Mouse (Mus musculus): Measurements from ENCODE around the gene Fscn2. TPM values are rescaled to one million over a fixed set of nuclear protein-coding genes. Genes with fewer than 3 reads are reported as not detected.
A peak's percentile ranks its signal among the peaks of the same experiment; 100 is the strongest.

The Fscn2 gene
- polyA plus RNA-seq, 1 experiment from 2014 or later: 0.64 TPM

GRCm38 (mm10) chr11:120317456-120317855 lies 43.9 kb upstream of the Fscn2 start:
- Histone ChIP-seq H3K4me1 (replicated peaks; ENCODE audit: control insufficient read depth, insufficient read depth, low read length) (peaks cover 25% of the 10 kb centered on the region), H3K27me3 (ENCODE audit: control insufficient read depth, insufficient read depth, low read depth, low read length) (no peaks in the 10 kb centered on the region), H3K36me3 (ENCODE audit: control insufficient read depth, insufficient read depth, low read length) (no peaks in the 10 kb centered on the region), H3K27ac (ENCODE audit: low read length) (peak overlapping the region; percentile 100), H3K4me3 (ENCODE audit: low read length) (peak overlapping the region; percentile 63; the same call in 1 of the 2 replicates), H3K9me3 (ENCODE audit: control insufficient read depth, low read length) (no peaks in the 10 kb centered on the region), H3K4me2 (ENCODE audit: low read depth, low read length) (peak overlapping the region; percentile 98), H3K9ac (ENCODE audit: low read length) (peak overlapping the region; percentile 89)
- ATAC-seq (ENCODE audit: low read depth): no peak
- WGBS: 55% methylated on average over 7 of the region's 7 CpGs

DNA sequence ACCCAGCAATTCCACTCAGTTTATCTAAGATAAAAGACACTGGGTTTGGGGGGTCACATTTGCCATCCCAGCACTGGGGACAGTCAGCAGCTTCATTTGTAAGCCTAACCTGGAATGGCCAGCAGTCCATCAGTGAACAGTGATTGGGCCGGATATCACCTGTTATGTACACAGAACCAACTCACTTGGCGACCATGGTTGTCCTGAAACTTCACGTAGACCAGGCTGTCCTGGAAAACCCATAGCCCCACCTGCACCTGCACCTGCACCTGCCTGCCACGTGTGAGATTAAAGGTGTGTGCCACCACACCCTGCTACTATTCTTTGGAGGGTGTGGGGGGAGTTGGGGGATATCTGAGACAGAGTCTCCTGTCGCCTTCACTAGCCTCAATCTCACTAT lies 42.0 kb upstream of the Fscn2 start:
- Histone ChIP-seq H3K9me3 (ENCODE audit: control insufficient read depth, low read length) (no peaks in the 10 kb centered on the region), H3K4me2 (ENCODE audit: low read depth, low read length) (no peak overlapping the region)

DNA sequence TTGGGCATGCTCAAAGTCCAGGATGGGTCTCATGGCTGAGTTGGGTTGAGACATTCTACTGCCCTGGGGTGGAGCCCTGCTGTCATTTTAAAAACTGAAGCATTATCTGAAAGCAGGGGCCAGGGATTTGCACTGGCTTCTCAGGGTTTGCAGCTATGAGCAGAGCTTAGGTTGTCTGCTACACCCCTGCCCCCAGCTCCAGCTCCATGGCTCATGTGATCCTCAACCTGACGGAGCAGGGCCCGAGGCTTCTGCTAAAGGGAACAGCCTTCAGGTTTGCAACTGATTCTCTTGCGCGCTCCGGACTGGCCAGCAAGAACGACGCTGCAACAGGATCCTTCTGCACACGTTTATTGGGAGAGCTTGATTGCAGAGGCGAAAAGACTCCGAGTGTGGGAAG lies 41.2 kb upstream of the Fscn2 start:
- no peak overlapping the region for H3K4me3 ChIP-seq (ENCODE audit: low read length)
- H3K9me3 ChIP-seq (ENCODE audit: control insufficient read depth, low read length): no peaks in the 10 kb centered on the region
- 93% methylated on average over 10 of the region's 10 CpGs for WGBS
- no peak overlapping the region for H3K4me2 ChIP-seq (ENCODE audit: low read depth, low read length)
- no peaks in the 10 kb centered on the region for H3K36me3 ChIP-seq (ENCODE audit: control insufficient read depth, insufficient read depth, low read length)
- no peaks in the 10 kb centered on the region for H3K27me3 ChIP-seq (ENCODE audit: control insufficient read depth, insufficient read depth, low read depth, low read length)
- H3K4me1 ChIP-seq (replicated peaks; ENCODE audit: control insufficient read depth, insufficient read depth, low read length): peaks cover 13% of the 10 kb centered on the region
- H3K9ac ChIP-seq (ENCODE audit: low read length): no peak overlapping the region
- no peak overlapping the region for H3K27ac ChIP-seq (ENCODE audit: low read length)
- ATAC-seq (ENCODE audit: low read depth): no peak

More for the DNA sequence above, 42.0 kb upstream of the Fscn2 start:
- H3K36me3 ChIP-seq (ENCODE audit: control insufficient read depth, insufficient read depth, low read length): no peaks in the 10 kb centered on the region
- peaks cover 20% of the 10 kb centered on the region for H3K4me1 ChIP-seq (replicated peaks; ENCODE audit: control insufficient read depth, insufficient read depth, low read length)
- ATAC-seq (ENCODE audit: low read depth): no peak
- WGBS: 89% methylated on average over 5 of the region's 5 CpGs
- no peaks in the 10 kb centered on the region for H3K27me3 ChIP-seq (ENCODE audit: control insufficient read depth, insufficient read depth, low read depth, low read length)
- H3K9ac ChIP-seq (ENCODE audit: low read length): no peak overlapping the region
- no peak overlapping the region for H3K4me3 ChIP-seq (ENCODE audit: low read length)
- H3K27ac ChIP-seq (ENCODE audit: low read length): no peak overlapping the region

DNA sequence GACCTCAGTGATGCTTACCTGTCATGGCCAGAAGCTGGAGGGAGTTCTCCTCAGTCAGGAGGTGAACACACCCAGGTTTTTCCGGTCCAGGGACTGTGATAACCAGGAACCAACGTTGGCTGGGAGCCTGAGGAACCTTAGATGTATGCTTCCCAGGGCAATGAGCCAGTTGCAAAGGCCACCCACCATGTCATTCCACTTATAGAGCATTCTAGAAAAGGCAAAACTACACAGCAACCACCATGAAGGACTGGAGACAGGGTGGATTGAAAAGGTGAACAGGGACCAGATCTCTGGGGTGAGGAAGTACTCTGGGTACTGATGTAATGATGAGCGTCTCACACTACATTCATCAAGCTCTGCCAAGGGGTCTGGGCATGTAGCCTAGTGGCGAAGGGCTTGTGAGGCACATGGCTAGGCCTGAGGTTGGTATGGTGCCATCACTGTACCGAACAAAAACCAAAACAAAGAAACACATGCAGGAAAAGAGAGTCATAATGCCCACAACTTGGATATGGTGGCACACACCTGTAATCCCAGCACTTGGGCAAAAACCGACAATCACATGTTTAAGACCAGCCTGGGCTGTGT lies 25.8 kb upstream of the Fscn2 start:
- Histone ChIP-seq H3K9me3 (ENCODE audit: control insufficient read depth, low read length) (no peaks in the 10 kb centered on the region), H3K36me3 (ENCODE audit: control insufficient read depth, insufficient read depth, low read length) (no peaks in the 10 kb centered on the region), H3K9ac (ENCODE audit: low read length) (no peak overlapping the region), H3K27me3 (ENCODE audit: control insufficient read depth, insufficient read depth, low read depth, low read length) (no peaks in the 10 kb centered on the region), H3K27ac (ENCODE audit: low read length) (no peak overlapping the region), H3K4me3 (ENCODE audit: low read length) (no peak overlapping the region), H3K4me2 (ENCODE audit: low read depth, low read length) (no peak overlapping the region), H3K4me1 (replicated peaks; ENCODE audit: control insufficient read depth, insufficient read depth, low read length) (no peaks in the 10 kb centered on the region)
- 74% methylated on average over 6 of the region's 6 CpGs for WGBS
- ATAC-seq (ENCODE audit: low read depth): no peak

- H3K27ac ChIP-seq (ENCODE audit: low read length): no peak overlapping the region
- 22% methylated on average over 2 of the region's 2 CpGs for WGBS
Measured at GRCm38 (mm10) chr11:120337447-120337846, 23.9 kb upstream of the Fscn2 start.

DNA sequence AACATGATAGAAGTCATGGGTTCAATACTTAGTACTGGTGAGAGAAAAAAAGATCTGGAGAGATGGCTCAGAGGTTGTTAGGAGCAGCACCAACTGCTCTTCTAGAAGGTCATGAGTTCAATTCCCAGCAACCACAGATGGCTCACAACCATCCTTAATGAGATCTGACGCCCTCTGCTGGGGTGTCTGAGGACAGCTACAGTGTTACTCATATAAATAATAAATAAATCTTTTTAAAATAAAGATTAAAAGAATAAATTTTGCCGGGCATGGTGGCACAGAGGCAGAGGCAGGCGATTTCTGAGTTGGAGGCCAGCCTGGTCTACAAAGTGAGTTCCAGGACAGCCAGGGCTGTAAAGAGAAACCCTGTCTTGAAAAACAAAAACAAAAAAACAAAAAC lies 22.5 kb upstream of the Fscn2 start:
- Histone ChIP-seq H3K4me3 (ENCODE audit: low read length) (no peak overlapping the region), H3K27me3 (ENCODE audit: control insufficient read depth, insufficient read depth, low read depth, low read length) (no peaks in the 10 kb centered on the region), H3K9ac (ENCODE audit: low read length) (no peak overlapping the region), H3K27ac (ENCODE audit: low read length) (no peak overlapping the region), H3K4me2 (ENCODE audit: low read depth, low read length) (no peak overlapping the region), H3K36me3 (ENCODE audit: control insufficient read depth, insufficient read depth, low read length) (no peaks in the 10 kb centered on the region), H3K9me3 (ENCODE audit: control insufficient read depth, low read length) (no peaks in the 10 kb centered on the region), H3K4me1 (replicated peaks; ENCODE audit: control insufficient read depth, insufficient read depth, low read length) (no peaks in the 10 kb centered on the region)
- WGBS: 67% methylated on average over 3 of the region's 3 CpGs
- ATAC-seq (ENCODE audit: low read depth): no peak

More at GRCm38 (mm10) chr11:120337447-120337846, 23.9 kb upstream of the Fscn2 start:
- no peak for ATAC-seq (ENCODE audit: low read depth)
- Histone ChIP-seq H3K4me2 (ENCODE audit: low read depth, low read length) (no peak overlapping the region), H3K9me3 (ENCODE audit: control insufficient read depth, low read length) (no peaks in the 10 kb centered on the region), H3K4me1 (replicated peaks; ENCODE audit: control insufficient read depth, insufficient read depth, low read length) (no peaks in the 10 kb centered on the region), H3K4me3 (ENCODE audit: low read length) (no peak overlapping the region), H3K27me3 (ENCODE audit: control insufficient read depth, insufficient read depth, low read depth, low read length) (no peaks in the 10 kb centered on the region), H3K36me3 (ENCODE audit: control insufficient read depth, insufficient read depth, low read length) (no peaks in the 10 kb centered on the region), H3K9ac (ENCODE audit: low read length) (no peak overlapping the region)

DNA sequence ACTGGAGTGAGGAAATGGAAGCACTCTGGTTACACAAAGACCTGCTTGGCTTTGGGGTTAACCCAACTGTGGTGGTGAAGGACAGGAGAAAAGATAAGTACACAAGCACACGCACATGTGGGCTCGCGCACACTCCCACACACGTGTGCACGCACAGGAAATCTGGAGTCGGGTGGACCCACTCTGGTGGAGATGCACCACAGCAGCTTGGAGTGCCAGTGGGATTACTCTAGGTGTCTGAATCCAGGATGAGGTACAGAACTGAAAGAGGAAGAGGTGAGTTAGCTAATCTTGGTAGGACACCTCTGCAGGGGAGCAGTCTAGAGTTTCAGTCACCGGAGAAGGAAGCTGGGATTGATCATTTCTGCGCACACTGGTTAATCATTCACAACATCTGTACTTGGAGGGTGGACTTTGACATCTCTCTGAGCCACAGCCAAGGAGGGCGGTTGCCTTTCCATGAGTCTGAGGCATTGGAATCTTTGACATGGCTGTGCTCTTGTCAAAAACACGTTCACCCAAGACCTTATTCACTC lies 21.3 kb upstream of the Fscn2 start:
- no peaks in the 10 kb centered on the region for H3K9me3 ChIP-seq (ENCODE audit: control insufficient read depth, low read length)
- no peaks in the 10 kb centered on the region; the same call in none of the 2 replicates for H3K4me1 ChIP-seq (replicated peaks; ENCODE audit: control insufficient read depth, insufficient read depth, low read length)
- no peak for ATAC-seq (ENCODE audit: low read depth)
- no peak overlapping the region for H3K4me2 ChIP-seq (ENCODE audit: low read depth, low read length)
- WGBS: 70% methylated on average over 10 of the region's 10 CpGs
- H3K4me3 ChIP-seq (ENCODE audit: low read length): no peak overlapping the region
- H3K27ac ChIP-seq (ENCODE audit: low read length): no peak overlapping the region
- peaks cover 2% of the 10 kb centered on the region for H3K36me3 ChIP-seq (ENCODE audit: control insufficient read depth, insufficient read depth, low read length)
- H3K9ac ChIP-seq (ENCODE audit: low read length): no peak overlapping the region
- H3K27me3 ChIP-seq (ENCODE audit: control insufficient read depth, insufficient read depth, low read depth, low read length): no peaks in the 10 kb centered on the region

- H3K4me3 ChIP-seq (ENCODE audit: low read length): no peak overlapping the region
- WGBS: 91% methylated on average over 4 of the region's 4 CpGs
- no peaks in the 10 kb centered on the region for H3K9me3 ChIP-seq (ENCODE audit: control insufficient read depth, low read length)
- peaks cover 3% of the 10 kb centered on the region for H3K4me1 ChIP-seq (replicated peaks; ENCODE audit: control insufficient read depth, insufficient read depth, low read length)
- no peak overlapping the region for H3K9ac ChIP-seq (ENCODE audit: low read length)
- H3K27me3 ChIP-seq (ENCODE audit: control insufficient read depth, insufficient read depth, low read depth, low read length): no peaks in the 10 kb centered on the region
- H3K27ac ChIP-seq (ENCODE audit: low read length): no peak overlapping the region
- no peak for ATAC-seq (ENCODE audit: low read depth)
- H3K4me2 ChIP-seq (ENCODE audit: low read depth, low read length): no peak overlapping the region
- peaks cover 10% of the 10 kb centered on the region for H3K36me3 ChIP-seq (ENCODE audit: control insufficient read depth, insufficient read depth, low read length)
Measured at GRCm38 (mm10) chr11:120341661-120342060, 19.7 kb upstream of the Fscn2 start.

- H3K9ac ChIP-seq (ENCODE audit: low read length): no peak overlapping the region
- peaks cover 14% of the 10 kb centered on the region for H3K36me3 ChIP-seq (ENCODE audit: control insufficient read depth, insufficient read depth, low read length)
- 86% methylated on average over 5 of the region's 5 CpGs for WGBS
- no peak overlapping the region for H3K4me3 ChIP-seq (ENCODE audit: low read length)
- H3K27ac ChIP-seq (ENCODE audit: low read length): no peak overlapping the region
- no peaks in the 10 kb centered on the region for H3K9me3 ChIP-seq (ENCODE audit: control insufficient read depth, low read length)
- H3K27me3 ChIP-seq (ENCODE audit: control insufficient read depth, insufficient read depth, low read depth, low read length): no peaks in the 10 kb centered on the region
- H3K4me2 ChIP-seq (ENCODE audit: low read depth, low read length): no peak overlapping the region
- ATAC-seq (ENCODE audit: low read depth): no peak
- H3K4me1 ChIP-seq (replicated peaks; ENCODE audit: control insufficient read depth, insufficient read depth, low read length): peaks cover 3% of the 10 kb centered on the region
Measured at GRCm38 (mm10) chr11:120342656-120343160, 18.6 kb upstream of the Fscn2 start.
